Mouse (Mus musculus) megakaryocyte, adult 5-6 weeks (primary cell): ENCODE data around the gene Gm20696. TPM values are rescaled to one million over a fixed set of nuclear protein-coding genes. Genes with fewer than 3 reads are reported as not detected.

Experiments used
- ATAC-seq: 2 replicates; pipeline ENCODE4 v1.8.0; 2016; ENCODE audit warnings: mild to moderate bottlenecking, inconsistent platforms; ENCODE audit not compliant: poor library complexity, severe bottlenecking
- total RNA-seq, 2 experiments: library from RNA; stranded (forward) in 1 of 2; stranded (reverse) in 1 of 2; fragments of 153-499, 151-499 nt in 1 of 2; fragments of 221-1000, 200-1000 nt in 1 of 2; gene quantifications; 2 replicates each; pipeline versions ENCODE4 v1.2.3 to v1.2.4; 2015 to 2017

The Gm20696 gene
- total RNA-seq, 2 experiments from 2014 or later: 4.4 to 9.6 TPM

DNA sequence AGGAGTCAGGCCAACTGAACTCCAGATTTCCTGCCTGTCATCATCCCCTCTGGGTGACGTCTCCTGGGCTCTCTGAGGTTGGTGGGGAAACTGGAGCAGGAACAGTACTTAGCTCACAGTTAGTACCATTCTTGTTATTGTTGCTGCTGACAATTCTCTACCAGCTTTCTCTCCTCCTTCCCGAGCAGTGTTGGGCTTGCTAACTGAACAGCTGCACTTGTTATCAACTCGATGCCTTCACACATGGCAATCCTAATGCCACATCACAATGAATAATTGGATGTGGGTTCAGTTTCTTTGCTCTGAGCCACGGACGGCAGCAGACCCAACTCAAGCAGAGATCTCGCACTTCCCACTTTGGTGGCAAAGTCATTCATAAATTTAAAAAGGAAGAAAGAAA lies 89.6 kb downstream of the Gm20696 start:
- no peak for ATAC-seq

- ATAC-seq: no peak
Measured at GRCm38 (mm10) chr6:99575633-99576032, 91.0 kb downstream of the Gm20696 start.

DNA sequence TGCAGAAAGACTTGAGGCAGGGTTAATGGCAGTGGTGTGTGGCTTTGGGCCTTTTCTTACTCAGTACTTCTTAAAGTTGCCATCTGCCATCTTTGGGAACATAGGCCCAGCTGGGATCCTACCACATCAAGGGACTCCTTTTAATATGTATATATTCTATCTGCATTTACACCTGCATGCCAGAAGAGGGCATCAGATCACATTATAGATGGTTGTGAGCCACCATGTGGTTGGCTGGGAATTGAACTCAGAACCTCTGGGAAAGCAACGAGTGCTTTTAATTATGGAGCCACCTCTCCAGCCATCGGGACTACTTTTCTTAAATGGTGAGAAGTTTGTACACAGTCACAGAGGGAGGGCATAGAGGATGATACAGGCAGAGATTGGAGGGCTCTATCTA lies 93.3 kb downstream of the Gm20696 start:
- no peak for ATAC-seq

- ATAC-seq: no peak
Measured at GRCm38 (mm10) chr6:99572071-99572470, 94.5 kb downstream of the Gm20696 start.

GRCm38 (mm10) chr6:99566921-99567320 lies 99.7 kb downstream of the Gm20696 start:
- no peak for ATAC-seq

- ATAC-seq: no peak
Measured at GRCm38 (mm10) chr6:99564766-99565165, 101.8 kb downstream of the Gm20696 start.

GRCm38 (mm10) chr6:99556950-99557349 lies 109.6 kb downstream of the Gm20696 start:
- no peak for ATAC-seq

DNA sequence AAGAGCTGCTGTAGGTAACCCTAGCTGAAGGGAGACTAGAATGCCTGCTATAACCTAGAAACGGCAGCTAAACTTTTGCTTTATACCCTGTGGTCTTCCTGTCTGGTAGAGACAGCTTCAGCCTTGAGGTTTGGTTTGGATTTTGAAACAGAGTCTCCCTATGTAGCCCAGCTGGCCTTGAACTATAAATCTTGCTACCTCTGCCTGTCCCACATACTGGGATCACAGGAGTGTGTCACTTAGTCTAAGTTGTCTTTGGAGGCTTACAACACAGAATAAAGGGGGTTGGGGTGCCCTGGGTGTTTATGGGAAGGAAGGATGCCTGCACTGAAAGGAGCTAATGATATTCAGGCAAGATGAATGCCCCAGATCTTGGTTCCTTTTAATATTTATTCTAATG lies 113.8 kb downstream of the Gm20696 start:
- ATAC-seq: no peak

- ATAC-seq: no peak
Measured at GRCm38 (mm10) chr6:99546416-99546815, 120.2 kb downstream of the Gm20696 start.

GRCm38 (mm10) chr6:99545437-99545836 lies 121.2 kb downstream of the Gm20696 start:
- no peak for ATAC-seq

DNA sequence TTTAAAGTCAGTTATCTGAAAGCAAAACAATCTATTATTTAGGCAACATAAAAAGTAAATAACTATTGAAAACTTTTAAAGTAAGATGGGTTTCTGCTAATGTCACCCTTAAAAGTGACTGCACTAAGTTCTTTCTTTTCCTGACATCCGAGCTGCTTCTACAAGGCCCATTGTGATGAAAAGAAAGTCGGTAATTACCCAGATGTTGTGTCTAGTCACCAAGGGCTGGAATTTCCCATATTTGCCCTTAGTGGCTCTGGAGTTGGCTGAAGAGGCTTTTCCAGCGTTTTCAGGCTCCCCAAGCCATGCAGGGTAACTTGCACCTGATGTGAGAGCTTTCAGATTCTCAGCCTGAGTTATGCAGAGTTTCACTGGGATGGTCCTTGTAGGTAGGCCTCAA lies 125.5 kb downstream of the Gm20696 start:
- ATAC-seq: no peak

DNA sequence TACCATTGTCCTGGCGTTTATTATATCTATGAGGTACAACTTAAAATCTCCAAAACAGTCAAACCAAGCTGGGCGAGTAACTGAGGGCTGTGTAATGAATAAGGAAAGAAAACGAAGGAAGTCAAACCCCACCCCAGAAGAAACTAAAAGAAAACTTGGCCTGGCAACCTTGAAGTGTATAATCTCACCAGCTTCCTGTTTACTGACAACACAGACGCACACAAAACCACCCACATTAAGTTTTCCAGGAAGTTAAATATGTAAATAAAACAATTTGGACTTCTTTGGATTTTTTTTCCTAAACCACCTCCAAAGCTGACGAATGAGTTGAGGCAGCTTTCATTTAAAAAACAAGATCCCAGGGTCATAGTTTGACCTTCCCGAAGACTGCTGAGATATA lies 125.9 kb downstream of the Gm20696 start:
- no peak for ATAC-seq

GRCm38 (mm10) chr6:99540146-99540545 lies 126.5 kb downstream of the Gm20696 start:
- ATAC-seq: no peak

DNA sequence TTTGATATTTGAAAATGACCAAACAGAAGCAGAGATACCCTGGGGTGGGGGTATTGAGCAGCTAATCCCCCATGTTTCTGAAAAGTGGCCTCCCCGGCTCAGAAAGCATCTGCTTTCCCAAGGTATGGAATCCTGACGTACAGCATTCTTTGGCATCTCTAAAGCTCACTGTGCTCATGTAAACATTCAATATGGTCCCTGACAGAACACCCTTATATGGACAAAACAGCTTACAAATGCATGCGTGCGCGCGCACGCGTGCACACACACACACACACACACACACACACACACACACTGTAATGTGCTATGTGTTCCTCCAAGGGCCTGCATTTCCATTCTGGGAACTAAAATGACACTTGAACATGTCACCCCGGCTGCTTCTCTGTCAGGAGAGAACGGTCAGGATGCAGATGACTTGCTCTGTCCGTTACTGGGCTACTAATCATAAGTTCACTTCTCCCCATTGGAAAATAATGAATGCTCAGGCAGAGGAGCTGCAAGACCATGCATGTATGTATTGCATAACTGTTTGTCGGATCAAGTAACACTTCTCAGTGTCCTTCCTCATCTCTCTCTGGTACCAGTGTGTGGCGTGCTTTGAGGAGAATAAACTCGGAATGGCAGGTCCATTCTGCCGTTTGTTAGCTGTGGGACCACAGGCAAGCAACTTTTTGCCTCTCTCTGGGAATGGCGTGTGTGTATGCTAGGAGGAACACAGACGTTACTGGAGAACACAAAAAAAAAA lies 128.2 kb downstream of the Gm20696 start:
- peak; percentile 57 for ATAC-seq

DNA sequence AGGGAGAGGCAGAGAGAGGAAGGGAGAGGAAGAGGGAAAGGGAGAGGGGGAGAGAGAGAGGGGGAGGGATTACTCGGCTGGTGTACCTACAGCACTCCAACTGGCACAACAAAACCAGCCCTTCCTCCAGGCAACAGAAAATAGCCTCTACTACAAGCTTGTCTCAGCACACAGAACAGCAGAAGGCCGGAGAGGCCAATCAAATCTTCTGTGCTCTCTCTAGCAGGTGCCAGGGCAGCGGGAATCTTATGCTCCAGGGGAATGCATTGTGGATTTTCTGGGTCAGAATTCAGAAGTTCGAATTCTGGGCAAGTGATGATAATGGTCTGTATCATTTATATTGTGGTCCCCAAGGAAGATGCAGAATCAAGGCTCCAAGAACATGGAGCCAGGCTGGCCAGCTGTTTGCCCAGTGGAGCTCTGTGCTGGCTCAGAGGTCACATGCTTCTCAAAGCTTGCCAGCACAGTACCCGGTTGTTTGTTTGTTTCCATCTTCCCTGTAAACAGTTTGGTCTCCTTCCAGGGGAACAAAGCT lies 132.3 kb downstream of the Gm20696 start:
- ATAC-seq: no peak

GRCm38 (mm10) chr6:99532458-99532857 lies 134.1 kb downstream of the Gm20696 start:
- ATAC-seq: peak; percentile 39; the same call in 1 of the 2 replicates

GRCm38 (mm10) chr6:99528972-99529371 lies 137.6 kb downstream of the Gm20696 start:
- ATAC-seq: no peak

DNA sequence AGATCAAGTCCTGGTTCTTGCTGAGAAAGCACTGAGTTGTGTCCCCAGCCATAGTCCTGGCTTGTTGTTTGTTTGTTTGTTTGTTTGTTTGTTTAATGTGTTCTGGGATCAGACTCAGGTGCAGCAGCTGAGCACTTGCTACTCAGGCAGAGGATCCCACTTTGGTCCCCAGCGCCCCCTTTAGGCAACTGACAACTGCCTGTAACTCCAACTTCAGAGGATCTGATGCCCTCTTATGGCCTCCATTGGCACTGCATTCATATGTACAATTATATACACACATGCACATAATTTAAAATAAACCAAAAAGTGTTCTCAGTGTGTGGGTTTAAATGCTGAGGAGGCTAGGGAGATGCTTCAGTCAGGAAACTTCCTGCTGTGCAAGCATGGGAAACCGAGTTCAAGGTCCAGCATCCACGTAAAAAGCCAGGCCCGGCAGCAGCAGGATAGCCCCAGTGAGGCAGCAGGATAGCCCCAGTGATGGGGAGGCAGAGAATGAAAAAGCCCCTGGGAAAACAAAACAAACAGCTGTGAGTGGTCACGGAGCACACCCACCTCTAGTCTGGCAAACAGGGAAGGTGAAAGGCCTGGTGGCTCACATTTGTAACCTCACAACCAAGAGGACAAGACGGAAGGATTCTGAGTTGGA lies 139.0 kb downstream of the Gm20696 start:
- ATAC-seq: no peak

GRCm38 (mm10) chr6:99525351-99525750 lies 141.2 kb downstream of the Gm20696 start:
- ATAC-seq: no peak

GRCm38 (mm10) chr6:99523679-99524370 lies 142.8 kb downstream of the Gm20696 start:
- no peak for ATAC-seq

DNA sequence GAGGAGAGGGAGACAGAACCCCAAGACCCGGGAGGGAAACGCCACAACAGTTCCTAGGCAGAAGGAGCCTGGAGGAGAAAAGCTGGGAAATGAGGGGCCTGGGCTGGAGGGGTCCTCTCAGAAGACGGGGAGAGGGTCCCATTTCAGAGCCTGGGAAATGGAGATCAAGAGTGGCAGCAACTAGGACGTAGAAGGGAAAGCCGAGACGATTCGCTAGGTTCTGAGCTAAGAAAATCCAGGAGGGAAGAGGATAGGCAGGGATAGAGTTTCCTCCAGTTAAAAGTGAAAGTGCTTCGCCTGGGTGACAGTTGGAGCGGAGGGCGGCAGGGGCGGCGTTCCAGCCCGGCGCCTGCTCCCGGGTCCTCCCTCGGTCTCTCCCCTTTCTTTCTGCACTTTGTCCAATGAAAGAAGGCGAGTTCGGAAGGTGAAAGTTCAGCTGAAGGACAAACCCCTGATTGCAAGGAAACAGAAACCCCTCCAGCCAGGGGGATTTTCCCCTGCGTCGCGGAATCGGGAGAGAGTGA lies 143.4 kb downstream of the Gm20696 start:
- ATAC-seq: peak; percentile 36
